ENCODE assay signal across 9 mouse cellular contexts in the genomic region with DNA sequence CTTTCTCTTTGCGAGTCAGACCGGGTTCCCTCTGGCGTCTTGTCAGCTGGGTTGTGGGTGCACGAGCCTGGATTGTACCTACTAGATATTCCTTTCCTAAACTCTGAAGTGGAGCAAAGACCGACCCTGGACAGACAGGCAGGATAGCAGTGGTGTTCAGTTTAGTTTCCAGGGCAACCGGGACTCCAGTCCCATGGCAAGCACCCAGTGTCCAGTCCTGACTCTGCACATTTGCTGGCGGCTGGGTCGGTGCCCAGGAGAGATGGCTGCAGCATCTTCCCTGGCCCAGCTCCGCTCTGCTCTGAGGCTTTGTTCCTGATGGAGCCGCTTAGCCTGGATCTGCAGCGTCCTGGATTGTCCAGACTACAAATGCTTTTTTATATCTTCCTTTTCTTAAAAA.
DNase-seq lines count a peak whose midpoint lies in the region.
"Had no signal": no experiment of that assay in that cellular context is flagged by ENCODE, and none has a peak within 500 bp of the region (broad histone marks: within the 10 kb centered on the region; RNA-seq: fewer than 3 reads in every experiment).

No protein-coding gene starts in this region.

- peak; percentile 67 for DNase-seq in adrenal gland, postnatal 10 days
- no peak for DNase-seq in adrenal gland, postnatal 4 days (ENCODE audit: low spot score in 2 of 2)
- peak; percentile 3 for DNase-seq in 3T3-L1 (ENCODE audit: low read depth, low spot score)
- DNase-seq in cerebellum, postnatal 25 days: peak; percentile 84 to 90
- DNase-seq in kidney, adult 18-20 months: peak; percentile 54
- peak; percentile 56 for DNase-seq in lung, postnatal 36 days
- no peak for DNase-seq in thymus, postnatal 36 days
- no peak for DNase-seq in urinary bladder, postnatal 25 days (ENCODE audit: low spot score)
- DNase-seq: liver, embryonic 13.5 days had no signal

Comparison
In these comparisons a context has a peak if more than half of its experiments do, and no peak if none do; other contexts are left out.
1. DNase-seq: peak in adrenal gland, postnatal 10 days (single experiment), 3T3-L1 (single experiment), cerebellum, postnatal 25 days (2 of 2), kidney, adult 18-20 months (single experiment) and lung, postnatal 36 days (single experiment); none in adrenal gland, postnatal 4 days (0 of 2), thymus, postnatal 36 days (0 of 2) and urinary bladder, postnatal 25 days (single experiment).